Mouse (Mus musculus): ENCODE data around the gene Tssk3.
A peak's percentile ranks its signal among the peaks of the same experiment; 100 is the strongest.
"Not testable (repeated sequence)": the region's sequence is repeated elsewhere in the genome, so short reads cannot be mapped to it uniquely, and the experiment has no call there.

Tssk3 gene

DNA sequence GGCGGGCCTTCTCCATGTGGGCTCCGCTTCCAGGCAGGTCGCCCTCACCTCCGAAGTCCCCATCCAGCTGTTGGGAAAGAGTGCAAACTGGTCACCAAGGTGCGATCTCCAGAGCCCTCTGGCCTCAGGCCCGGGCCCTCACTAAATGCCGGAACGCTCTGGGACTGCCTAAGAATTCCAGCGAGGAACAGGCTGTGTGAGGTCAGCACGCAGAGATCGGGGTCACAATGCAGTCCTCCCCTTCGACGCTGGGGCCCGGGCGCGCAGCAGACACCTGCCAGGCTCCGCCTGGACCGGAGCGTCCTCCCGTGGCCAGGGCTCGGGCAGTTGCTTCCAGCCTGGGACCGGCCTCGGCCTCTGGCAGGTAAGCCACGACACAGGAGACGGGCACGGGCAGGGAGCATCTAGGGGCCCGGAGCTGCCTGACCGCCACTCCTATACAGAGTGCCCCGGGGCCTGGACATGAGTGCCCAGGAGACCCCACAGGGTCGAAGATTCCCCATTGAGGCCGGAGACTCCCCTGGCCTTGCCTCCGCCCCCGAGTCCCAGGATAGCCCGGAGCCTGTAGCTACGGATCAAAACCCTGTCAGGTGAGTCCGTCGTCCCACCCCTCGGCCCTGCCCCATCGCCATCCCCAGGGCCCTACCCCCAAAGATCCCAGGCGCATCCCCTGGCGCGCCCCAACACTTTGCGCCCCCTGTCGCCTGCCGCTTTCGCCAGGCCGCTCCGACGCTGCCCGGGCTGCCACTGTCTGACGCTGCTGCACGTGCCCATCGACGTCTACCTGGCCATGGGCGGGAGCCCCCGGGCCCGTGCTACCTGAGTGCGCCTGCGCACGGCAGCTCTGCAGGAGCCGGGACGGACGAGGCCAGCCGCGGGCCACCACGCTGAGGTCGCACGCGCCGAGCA is at the start of gene Tssk3, which contains the start of gene Fam229a:
Gene Tssk3 (minus strand): TSS at position 51 of the 909 bp plus-strand sequence.
Gene Fam229a (plus strand): TSS at position 219 of the 909 bp plus-strand sequence.
- peak; percentile 68 for DNase-seq

DNA sequence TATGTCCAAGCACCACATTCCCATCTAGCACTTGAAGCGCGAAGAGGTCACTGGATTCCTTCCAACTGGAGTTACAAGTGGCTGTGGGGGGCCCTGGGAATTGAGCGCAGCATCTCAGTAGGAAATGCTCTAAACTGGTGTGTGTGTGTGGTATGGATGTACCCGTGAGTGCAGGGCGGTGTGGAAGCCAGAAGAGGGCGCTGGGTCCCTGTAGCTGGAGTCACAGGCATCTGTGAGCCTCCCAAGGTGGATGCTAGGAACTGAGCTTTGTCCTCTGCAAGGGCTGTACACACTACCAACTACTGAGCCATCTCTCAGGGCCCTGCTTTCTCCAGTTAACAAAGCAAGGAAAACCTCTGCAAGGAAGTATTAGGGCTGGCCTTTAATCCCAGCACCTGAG is 49.2 kb upstream of the Tssk3 start:
- DNase-seq: peak; percentile 45

GRCm38 (mm10) chr4:129528901-129529300 is 38.1 kb upstream of the Tssk3 start:
- DNase-seq: not testable (repeated sequence)

GRCm38 (mm10) chr4:129525889-129526288 is 35.1 kb upstream of the Tssk3 start:
- no peak for DNase-seq

DNA sequence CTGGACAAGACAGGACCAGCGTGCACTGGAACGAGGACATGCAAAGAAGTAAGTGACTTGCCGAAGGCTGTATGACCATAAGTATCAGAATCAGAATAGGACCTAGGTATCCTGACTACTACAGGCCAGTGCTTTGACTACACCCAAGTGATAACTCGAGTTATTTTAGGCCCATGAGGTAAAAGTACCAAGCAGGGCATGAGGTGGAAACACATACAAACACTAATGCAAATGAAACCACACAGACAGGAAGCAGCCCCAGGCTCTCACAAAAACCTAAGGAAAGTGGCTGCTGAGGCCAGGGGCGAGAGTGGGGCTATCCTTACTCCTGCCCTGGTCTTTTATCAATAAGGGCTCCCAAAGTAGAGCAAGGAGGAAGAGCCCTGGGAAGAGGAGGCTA is 34.5 kb upstream of the Tssk3 start:
- no peak for DNase-seq

DNA sequence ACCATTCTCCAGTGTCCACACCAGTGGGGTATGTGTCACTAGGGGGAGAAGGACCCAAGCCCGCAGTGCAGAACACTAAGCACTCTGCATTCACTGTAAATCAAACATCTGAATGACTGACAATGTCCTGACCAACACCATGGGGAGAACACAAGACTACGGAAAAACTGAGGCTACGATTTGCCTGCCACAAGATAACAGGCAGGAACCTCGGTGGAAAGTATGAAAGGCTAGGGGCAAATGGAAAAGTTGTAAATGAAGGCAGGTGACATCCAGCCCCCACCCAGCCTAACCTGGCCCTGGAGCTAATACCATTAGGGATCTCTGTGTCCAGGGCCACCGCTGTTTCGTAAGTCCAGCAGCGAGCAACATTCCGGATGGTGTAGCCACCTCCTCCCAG is 27.7 kb upstream of the Tssk3 start:
- no peak for DNase-seq

DNA sequence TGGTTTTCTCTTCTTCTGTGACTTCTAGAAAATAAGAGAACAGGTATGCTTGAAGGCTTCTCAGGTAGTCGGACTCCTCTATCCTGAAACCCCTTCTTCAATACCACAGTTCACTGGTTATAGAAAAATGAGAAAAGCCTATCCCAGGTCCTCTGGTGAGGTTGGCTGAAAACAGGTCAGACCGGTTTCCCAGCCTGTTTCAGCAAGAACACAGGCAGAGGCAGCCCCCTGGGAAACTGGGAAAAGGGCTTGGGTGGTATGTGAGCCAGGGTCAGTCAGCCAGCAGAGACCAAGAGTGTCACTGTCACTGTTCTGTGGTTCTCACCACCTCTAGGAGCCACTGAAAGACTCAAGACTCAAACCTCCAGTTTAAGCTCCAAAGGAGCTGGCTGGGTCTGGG is 26.1 kb upstream of the Tssk3 start:
- DNase-seq: peak; percentile 67

DNA sequence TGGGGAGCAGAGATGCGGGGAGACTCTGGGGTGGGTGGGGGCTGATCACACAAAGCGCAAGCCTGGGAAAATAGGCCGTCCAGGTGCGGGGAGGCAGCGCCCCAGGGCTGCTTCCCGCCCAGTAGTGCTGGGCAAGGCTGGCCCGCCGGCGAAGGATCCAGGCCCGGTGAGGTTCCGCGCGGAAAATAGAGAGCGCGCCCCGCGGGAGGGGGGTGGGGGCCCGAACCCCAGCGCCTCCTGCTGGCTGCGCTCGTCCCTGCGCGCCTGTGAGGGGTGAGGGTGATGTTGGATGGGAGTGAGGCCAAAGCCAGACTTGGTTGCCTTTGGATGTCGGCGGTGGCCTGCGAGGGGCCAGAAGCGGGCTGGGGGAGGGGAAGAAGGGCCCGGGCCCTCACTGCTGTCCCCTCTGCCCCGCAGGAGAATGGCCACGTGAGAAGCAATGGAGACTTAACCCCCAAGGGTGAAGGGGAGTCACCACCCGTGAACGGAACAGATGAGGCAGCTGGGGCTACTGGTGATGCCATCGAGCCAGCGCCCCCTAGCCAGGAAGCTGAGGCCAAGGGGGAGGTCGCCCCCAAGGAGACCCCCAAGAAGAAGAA is 23.6 kb upstream of the Tssk3 start:
- peak; percentile 52 for DNase-seq

GRCm38 (mm10) chr4:129513891-129514290 is 23.1 kb upstream of the Tssk3 start:
- no peak for DNase-seq

- peak; percentile 92 for DNase-seq
Measured at GRCm38 (mm10) chr4:129513086-129513767, 22.4 kb upstream of the Tssk3 start, which contains the start of gene Marcksl1. TSS of gene Marcksl1 (plus strand) at chr4:129513581.

- no peak for DNase-seq
Measured at GRCm38 (mm10) chr4:129511413-129512096, 20.7 kb upstream of the Tssk3 start.

DNA sequence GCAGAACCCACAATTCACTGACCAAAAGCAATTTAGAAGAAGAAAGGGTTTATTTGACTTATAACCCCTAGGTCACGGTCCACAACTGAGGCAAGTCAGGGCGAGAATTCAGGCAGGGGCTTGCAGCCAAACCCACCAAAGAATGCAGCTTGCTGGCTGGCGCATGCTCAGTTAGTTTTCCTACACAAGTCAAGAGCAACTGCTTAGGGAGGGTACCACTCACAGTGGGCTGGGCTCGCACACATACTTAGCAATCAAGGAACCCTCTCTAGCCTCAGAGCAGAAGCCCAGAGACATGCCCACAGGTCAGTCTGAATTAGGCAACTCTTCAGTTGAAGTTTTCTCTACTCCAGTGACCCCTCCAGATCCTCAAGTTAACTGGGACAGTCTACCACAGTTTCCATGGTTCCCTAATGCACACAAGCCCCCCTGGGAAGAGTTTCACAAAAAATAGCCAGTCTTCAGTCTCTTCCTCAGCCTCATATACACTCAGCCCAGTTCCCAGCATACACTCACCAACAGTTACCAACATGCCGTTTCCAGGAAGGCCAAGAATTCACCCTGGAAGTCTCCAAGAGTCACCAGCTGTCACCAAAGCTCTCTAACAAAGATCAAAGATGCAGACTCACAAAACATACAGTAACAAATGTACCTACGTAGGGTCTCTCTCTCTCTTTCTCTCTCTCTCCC is 20.0 kb upstream of the Tssk3 start:
- DNase-seq: no peak

DNA sequence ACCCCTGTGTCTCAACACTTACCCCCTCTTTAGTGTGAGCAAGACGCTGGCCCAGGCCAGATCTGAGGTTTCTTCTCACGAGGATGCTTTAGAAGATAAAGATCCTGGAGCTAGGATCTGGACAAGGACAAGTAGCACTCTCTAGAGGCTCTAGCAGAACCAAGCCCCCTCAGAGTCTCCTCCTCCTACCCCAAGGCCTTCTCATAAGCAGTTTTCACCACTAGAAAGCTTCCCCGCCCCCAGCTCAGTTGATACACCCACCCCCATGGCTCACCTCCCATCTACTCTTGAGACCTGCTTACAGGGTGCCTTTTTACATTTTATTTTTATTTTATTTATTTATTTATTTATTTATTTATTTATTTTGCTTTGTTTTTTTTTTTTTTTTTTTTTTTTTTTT is 18.8 kb upstream of the Tssk3 start:
- no peak for DNase-seq

DNA sequence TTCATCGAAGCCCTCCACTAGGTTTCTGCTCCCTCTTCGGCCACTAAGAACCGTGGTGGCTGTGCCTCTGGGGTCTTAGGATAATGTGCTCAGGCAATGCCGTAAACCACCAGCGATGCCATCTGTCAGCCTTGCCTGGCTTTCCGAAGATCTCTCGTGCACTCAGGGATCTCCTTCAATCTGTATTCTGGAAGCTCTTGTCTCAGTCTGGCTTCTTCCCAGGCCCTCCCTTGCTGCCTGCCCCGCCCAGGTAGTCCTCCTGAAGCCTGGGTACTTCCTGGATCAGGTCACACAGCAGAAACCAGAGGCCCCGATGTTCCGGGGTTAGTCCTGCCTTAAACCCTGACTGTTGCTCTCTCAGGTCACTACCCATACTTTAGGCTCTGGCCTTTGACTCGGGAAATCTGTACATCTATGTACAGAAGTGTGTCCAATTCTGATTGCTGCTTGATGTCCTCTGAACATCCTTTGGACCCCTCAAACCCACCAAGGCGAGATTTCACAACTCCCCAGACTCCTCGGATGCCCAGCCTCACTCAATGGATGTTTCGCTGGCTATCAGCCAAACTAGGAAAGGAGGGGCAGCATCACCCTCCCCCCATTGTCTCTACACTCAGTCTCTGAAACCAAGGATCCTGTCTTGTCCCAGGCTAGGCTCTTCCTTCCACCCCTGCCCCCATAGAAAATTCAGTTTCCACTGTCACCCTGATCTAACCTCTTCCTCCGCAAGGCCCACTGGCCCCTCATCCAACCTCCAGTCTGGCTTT is 18.2 kb upstream of the Tssk3 start:
- DNase-seq: peak; percentile 61

GRCm38 (mm10) chr4:129508237-129508515 is 17.4 kb upstream of the Tssk3 start:
- DNase-seq: no peak

DNA sequence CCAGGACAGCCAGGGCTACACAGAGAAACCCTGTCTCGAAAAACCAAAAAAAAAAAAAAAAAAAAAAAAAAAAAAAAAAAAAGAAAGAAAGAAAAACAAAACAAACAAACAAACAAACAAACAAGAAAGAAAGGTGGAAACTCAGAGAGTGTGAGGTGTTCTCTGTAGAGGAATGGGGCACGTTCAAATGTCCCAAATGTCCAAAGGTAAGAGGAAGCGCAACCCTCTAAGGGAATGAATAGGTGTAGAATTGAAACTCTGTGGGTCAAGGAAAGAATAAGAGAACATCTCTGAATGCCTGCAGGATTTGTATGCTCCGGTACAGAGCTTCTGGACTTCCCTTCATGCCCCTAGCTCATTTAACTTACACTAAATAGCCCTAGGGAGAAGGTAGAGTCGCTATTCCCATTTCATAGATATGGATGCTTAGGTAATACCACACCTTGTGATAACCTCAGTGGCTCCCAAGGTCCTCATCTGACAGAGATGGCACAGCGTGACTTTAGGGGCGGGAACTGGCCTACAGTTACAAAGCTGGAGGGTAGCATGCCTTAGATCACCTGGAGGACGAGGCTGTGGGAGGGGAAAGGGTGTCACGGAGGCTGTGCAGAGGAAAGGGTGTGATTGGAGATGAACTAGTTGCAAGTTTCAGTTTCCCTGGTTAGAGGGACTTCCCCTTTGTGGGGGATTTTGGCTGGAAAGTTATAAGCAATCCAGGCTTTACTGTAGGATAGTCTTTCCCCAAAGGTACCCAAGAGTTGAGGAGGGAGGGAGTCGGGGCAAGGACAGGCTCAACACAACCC is 16.8 kb upstream of the Tssk3 start:
- DNase-seq: no peak

GRCm38 (mm10) chr4:129505511-129505910 is 14.7 kb upstream of the Tssk3 start:
- DNase-seq: no peak

DNA sequence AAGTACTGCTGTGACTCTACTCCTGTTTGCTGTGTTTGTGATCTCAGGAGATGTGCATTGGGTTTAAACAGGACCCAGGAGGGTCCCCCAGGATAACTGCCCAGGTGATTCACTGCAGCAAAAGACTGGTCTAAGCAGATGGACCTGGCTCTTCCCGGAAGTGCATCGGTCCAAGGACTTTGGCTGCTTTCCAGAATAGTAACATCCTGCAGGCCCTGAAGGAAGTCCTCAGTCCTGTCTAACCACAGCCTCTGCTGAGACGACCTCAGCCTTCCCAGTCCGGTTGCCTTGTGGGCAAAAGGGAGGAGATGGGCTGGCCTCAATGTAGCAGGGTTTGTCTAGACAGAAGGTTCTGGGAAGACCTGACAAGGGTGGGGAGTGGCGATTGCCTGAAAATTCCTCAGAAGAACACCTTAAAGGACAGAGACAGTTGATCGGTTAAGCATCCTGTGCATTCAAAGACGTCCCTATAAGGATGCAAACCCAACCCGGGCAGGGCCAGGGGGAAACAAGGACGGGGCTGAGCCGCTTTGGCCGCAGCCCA is 12.2 kb upstream of the Tssk3 start:
- no peak for DNase-seq

GRCm38 (mm10) chr4:129502327-129502888 is 11.6 kb upstream of the Tssk3 start:
- DNase-seq: no peak

Measured in lung, postnatal 36 days (tissue).